Mouse (Mus musculus) megakaryocyte, embryonic 14.5 days (primary cell): ENCODE measurements around the gene Zbtb18.

Experiments used
- FLI1 ChIP-seq: IDR thresholded peaks from 2 replicates; pipeline ENCODE4 v1.6.1; 2012; ENCODE audit warnings: low read length, inconsistent platforms, mixed read lengths
- GATA1 ChIP-seq: IDR thresholded peaks from 3 replicates; pipeline ENCODE4 v1.6.1; 2012; ENCODE audit warnings: mixed read lengths, low read length, inconsistent platforms, borderline replicate concordance

DNA sequence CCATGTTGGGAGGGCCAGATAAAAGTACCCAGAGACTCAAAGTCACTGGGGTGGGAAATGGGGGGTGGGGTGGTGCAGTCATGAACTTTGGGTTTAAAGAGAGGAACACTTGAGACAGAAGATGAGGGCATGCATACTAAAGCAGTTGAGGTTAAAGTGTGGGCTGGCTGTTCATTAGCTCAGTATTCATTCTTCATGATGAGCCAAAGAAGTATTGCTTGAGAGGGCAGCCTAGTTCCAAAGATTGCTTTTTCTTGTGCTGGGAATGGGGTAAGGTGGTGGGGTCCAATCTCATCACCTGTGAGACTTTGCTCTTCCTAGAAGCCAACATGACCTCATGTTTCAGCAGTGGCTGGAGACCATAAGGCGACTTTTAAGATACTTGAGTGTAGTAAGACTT lies 44.7 kb upstream of the Zbtb18 start:
- TF ChIP-seq GATA1 (no peak), FLI1 (no peak)
